Mouse (Mus musculus) C2C12 (cell line): ENCODE results near the gene 4930404N11Rik. TPM values are rescaled to one million over a fixed set of nuclear protein-coding genes. Genes with fewer than 3 reads are reported as not detected.

Experiments used
- H3K27me3 ChIP-seq: one replicate; pipeline ENCODE4 v1.6.1; 2011; ENCODE audit not compliant: control insufficient read depth, insufficient read depth, insufficient read length
- H3K36me3 ChIP-seq: one replicate; pipeline ENCODE4 v1.6.1; 2011; ENCODE audit not compliant: control insufficient read depth, insufficient read depth
- H3K4me3 ChIP-seq: one replicate; pipeline ENCODE4 v1.5.1; 2011; ENCODE audit warnings: mild to moderate bottlenecking, control low read depth; ENCODE audit not compliant: poor library complexity, insufficient read depth, severe bottlenecking
- H3K79me2 ChIP-seq: one replicate; pipeline ENCODE4 v1.6.1; 2011; ENCODE audit not compliant: control insufficient read depth, insufficient read depth
- H3K79me3 ChIP-seq: one replicate; pipeline ENCODE4 v1.6.1; 2011; ENCODE audit warnings: low read depth, control low read depth
- H3ac ChIP-seq: one replicate; pipeline ENCODE3; 2011; ENCODE audit warnings: low read depth; ENCODE audit not compliant: control insufficient read depth, insufficient read length
- CEBPB ChIP-seq: IDR thresholded peaks from one replicate; pipeline ENCODE4 v1.6.1; 2011; ENCODE audit warnings: low read depth, mild to moderate bottlenecking, control low read depth, moderate library complexity
- CTCF ChIP-seq: IDR thresholded peaks from one replicate; pipeline ENCODE4 v1.5.1; 2011; ENCODE audit not compliant: control insufficient read depth, insufficient read depth, insufficient read length
- FOSL1 ChIP-seq: IDR thresholded peaks from one replicate; pipeline ENCODE4 v1.8.0; 2011; ENCODE audit warnings: mild to moderate bottlenecking, low read length; ENCODE audit not compliant: poor library complexity, insufficient read depth, severe bottlenecking
- MAX ChIP-seq: IDR thresholded peaks from one replicate; pipeline ENCODE4 v1.6.1; 2011; ENCODE audit warnings: mild to moderate bottlenecking, control low read depth
- MYOD1 ChIP-seq: IDR thresholded peaks from one replicate; pipeline ENCODE4 v1.6.1; 2011; ENCODE audit warnings: low read depth; ENCODE audit not compliant: control insufficient read depth, insufficient read length
- MYOG ChIP-seq: IDR thresholded peaks from one replicate; pipeline ENCODE4 v1.6.1; 2011; ENCODE audit not compliant: control insufficient read depth, insufficient read length; ENCODE audit errors: extremely low read depth
- USF1 ChIP-seq: IDR thresholded peaks from one replicate; pipeline ENCODE4 v1.6.1; 2011; ENCODE audit warnings: low read depth, mild to moderate bottlenecking, control low read depth, moderate library complexity
- polyA plus RNA-seq: library from polyadenylated mRNA; unstranded; fragments of >200 nt; fragmentation: generic; extraction: Trizol; gene quantifications from one replicate; pipeline ENCODE4 v1.2.1, GENCODE M21; 2012; ENCODE audit warnings: missing spikeins

4930404N11Rik gene
- polyA plus RNA-seq, 1 experiment = 0.51 TPM

DNA sequence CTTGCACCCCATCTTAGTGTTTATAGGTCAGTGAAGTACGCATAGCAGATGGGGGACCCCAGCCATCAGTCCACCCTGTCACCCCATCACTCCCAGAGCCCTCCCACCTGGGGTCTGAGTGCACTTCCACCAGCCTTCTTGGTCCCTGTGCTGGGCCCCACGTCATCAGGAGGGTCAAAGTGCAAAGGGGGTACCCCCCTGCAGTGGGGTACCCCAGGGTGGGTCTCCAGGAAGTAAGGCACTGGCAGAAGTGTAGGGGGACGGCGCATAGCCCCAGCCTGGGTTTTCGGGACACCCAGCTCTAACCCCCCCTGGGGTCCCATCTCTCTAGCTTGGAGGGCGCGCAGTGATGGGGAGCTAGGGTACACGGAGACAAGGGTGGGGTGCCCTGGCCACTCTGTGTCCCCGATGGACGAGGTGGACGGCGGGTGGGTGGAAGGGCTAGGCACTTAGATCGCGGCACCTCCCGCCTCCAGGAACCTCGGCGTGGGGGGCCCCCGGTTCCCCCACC lies 34.2 kb upstream of the 4930404N11Rik start:
- Histone ChIP-seq H3K79me2 (peaks cover 24% of the 10 kb centered on the region), H3K36me3 (peaks cover 85% of the 10 kb centered on the region), H3K27me3 (no peaks in the 10 kb centered on the region), H3ac (no peak overlapping the region), H3K4me3 (no peak overlapping the region), H3K79me3 (peaks cover 11% of the 10 kb centered on the region)
- TF ChIP-seq CEBPB = no peak
- TF ChIP-seq CTCF = no peak
- TF ChIP-seq MYOG = no peak
- TF ChIP-seq USF1 = no peak
- no peak for TF ChIP-seq MAX

- no peak for TF ChIP-seq CTCF
- TF ChIP-seq FOSL1 = no peak
- TF ChIP-seq MYOD1 = no peak
- TF ChIP-seq CEBPB = no peak
- no peak for TF ChIP-seq MYOG
- TF ChIP-seq MAX = no peak
- no peak for TF ChIP-seq USF1
- no peak overlapping the region for H3K4me3 ChIP-seq
Measured at GRCm38 (mm10) chr10:81399296-81399695, 33.7 kb upstream of the 4930404N11Rik start.

GRCm38 (mm10) chr10:81396749-81397148 lies 31.1 kb upstream of the 4930404N11Rik start:
- Histone ChIP-seq H3K36me3 (peaks cover 56% of the 10 kb centered on the region), H3ac (no peak overlapping the region), H3K27me3 (no peaks in the 10 kb centered on the region), H3K79me2 (no peaks in the 10 kb centered on the region), H3K4me3 (no peak overlapping the region), H3K79me3 (peaks cover 7% of the 10 kb centered on the region)
- TF ChIP-seq FOSL1 (no peak), CTCF (no peak), CEBPB (no peak), USF1 (no peak)

More at GRCm38 (mm10) chr10:81399296-81399695, 33.7 kb upstream of the 4930404N11Rik start:
- peaks cover 11% of the 10 kb centered on the region for H3K79me3 ChIP-seq
- peaks cover 80% of the 10 kb centered on the region for H3K36me3 ChIP-seq
- H3K27me3 ChIP-seq = no peaks in the 10 kb centered on the region
- no peak overlapping the region for H3ac ChIP-seq
- peaks cover 18% of the 10 kb centered on the region for H3K79me2 ChIP-seq

- TF ChIP-seq MAX (no peak), CTCF (no peak), MYOD1 (no peak), USF1 (no peak), FOSL1 (no peak), CEBPB (no peak), MYOG (no peak)
- H3K36me3 ChIP-seq = peaks cover 47% of the 10 kb centered on the region
- no peaks in the 10 kb centered on the region for H3K79me2 ChIP-seq
- H3K79me3 ChIP-seq = peaks cover 7% of the 10 kb centered on the region
- no peak overlapping the region for H3K4me3 ChIP-seq
- H3K27me3 ChIP-seq = no peaks in the 10 kb centered on the region
- no peak overlapping the region for H3ac ChIP-seq
Measured at GRCm38 (mm10) chr10:81395865-81396264, 30.2 kb upstream of the 4930404N11Rik start.

GRCm38 (mm10) chr10:81395127-81395526 lies 29.5 kb upstream of the 4930404N11Rik start:
- H3K27me3 ChIP-seq = no peaks in the 10 kb centered on the region
- H3K36me3 ChIP-seq = peaks cover 39% of the 10 kb centered on the region
- H3K4me3 ChIP-seq = no peak overlapping the region
- H3ac ChIP-seq = no peak overlapping the region
- peaks cover 7% of the 10 kb centered on the region for H3K79me3 ChIP-seq
- H3K79me2 ChIP-seq = no peaks in the 10 kb centered on the region
- TF ChIP-seq CTCF (peak; percentile 67), CEBPB (no peak)

DNA sequence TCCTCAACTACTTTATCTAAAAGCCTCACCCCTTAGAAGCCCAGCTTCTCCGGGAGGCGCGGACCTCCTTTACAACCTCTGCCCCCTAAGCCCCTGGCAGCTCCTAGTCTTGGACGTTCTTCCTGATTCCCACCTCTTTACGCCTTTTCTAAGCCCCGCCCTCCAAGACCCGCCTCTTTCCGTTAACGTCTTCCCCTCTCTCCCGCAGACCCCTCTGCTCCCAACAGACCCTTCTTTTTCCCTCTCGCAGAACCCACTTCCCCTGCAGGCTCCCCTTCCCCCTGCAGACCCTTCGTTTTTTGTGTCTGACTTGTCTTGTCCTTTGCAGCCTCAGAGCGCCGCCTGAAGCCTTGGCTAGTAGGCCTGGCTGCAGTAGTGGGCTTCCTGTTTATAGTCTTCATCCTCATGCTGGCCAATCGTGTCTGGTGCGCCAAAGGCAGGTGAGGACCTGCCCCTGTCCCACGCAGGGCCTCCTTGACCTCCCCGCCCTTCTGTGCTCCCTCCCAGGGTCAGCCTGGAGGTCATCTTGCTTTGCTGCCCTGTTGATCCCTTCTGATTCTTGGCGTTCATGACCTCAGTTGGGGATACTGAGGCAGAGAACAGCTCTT lies 27.9 kb upstream of the 4930404N11Rik start:
- H3K27me3 ChIP-seq = no peaks in the 10 kb centered on the region
- no peak for TF ChIP-seq CTCF
- no peak for TF ChIP-seq MAX
- TF ChIP-seq FOSL1 = no peak
- no peak for TF ChIP-seq USF1
- TF ChIP-seq MYOG = no peak
- TF ChIP-seq MYOD1 = no peak
- no peak for TF ChIP-seq CEBPB
- H3K4me3 ChIP-seq = no peak overlapping the region
- no peaks in the 10 kb centered on the region for H3K79me2 ChIP-seq
- H3ac ChIP-seq = no peak overlapping the region
- peaks cover 35% of the 10 kb centered on the region for H3K36me3 ChIP-seq
- H3K79me3 ChIP-seq = no peaks in the 10 kb centered on the region
